Mouse (Mus musculus) heart, embryonic 12.5 days (tissue): Measurements from ENCODE around the gene Hdac9. TPM values are rescaled to one million over a fixed set of nuclear protein-coding genes. Genes with fewer than 3 reads are reported as not detected.

Source experiments
- ATAC-seq: fragments of 200-750 bp; cut with Nextera tagmentation; 2 replicates; pipeline ENCODE4 v1.8.0; 2017; ENCODE audit warnings: moderate TSS enrichment, moderate library complexity; ENCODE audit not compliant: insufficient number of reproducible peaks, low FRiP score
- H3K27ac ChIP-seq: fragments of 300-500 bp; sonication (generic); 2 replicates; pipeline ENCODE4 v1.5.1; 2016; ENCODE audit warnings: mild to moderate bottlenecking, moderate library complexity; ENCODE audit not compliant: poor library complexity, severe bottlenecking
- H3K27me3 ChIP-seq: fragments of 300-500 bp; sonication (generic); replicated peaks from 2 replicates; pipeline ENCODE4 v1.6.1; 2016; ENCODE audit warnings: mild to moderate bottlenecking, moderate library complexity
- H3K36me3 ChIP-seq: fragments of 300-500 bp; sonication (generic); 2 replicates; pipeline ENCODE4 v1.6.1; 2016; ENCODE audit warnings: mild to moderate bottlenecking, moderate library complexity
- H3K4me1 ChIP-seq: fragments of 300-500 bp; sonication (generic); replicated peaks from 2 replicates; pipeline ENCODE4 v1.6.1; 2016; ENCODE audit warnings: mild to moderate bottlenecking
- H3K4me2 ChIP-seq: fragments of 300-500 bp; sonication (generic); 2 replicates; pipeline ENCODE4 v1.6.1; 2016; ENCODE audit warnings: mild to moderate bottlenecking, moderate library complexity
- H3K4me3 ChIP-seq: fragments of 300-500 bp; sonication (generic); 2 replicates; pipeline ENCODE4 v1.5.1; 2016; ENCODE audit warnings: mild to moderate bottlenecking
- H3K9ac ChIP-seq: fragments of 300-500 bp; sonication (generic); 2 replicates; pipeline ENCODE4 v1.6.1; 2016; ENCODE audit warnings: mild to moderate bottlenecking, moderate library complexity
- H3K9me3 ChIP-seq: fragments of 300-500 bp; sonication (generic); replicated peaks from 2 replicates; pipeline ENCODE4 v1.6.1; 2016; ENCODE audit warnings: mild to moderate bottlenecking, moderate library complexity
- WGBS: fragments of 180-500 bp; shearing (Covaris S2); methylation state at CpG from one replicate; pipeline ENCODE4 v1.1.7; 2016; 5-methylcytosine and 5-hydroxymethylcytosine counted together
- polyA plus RNA-seq: library from polyadenylated mRNA; unstranded; fragments of >200 nt; fragmentation: Nextera tagmentation; extraction: Ambion mirVana; gene quantifications from 2 replicates; pipeline ENCODE4 v1.2.1, GENCODE M21; 2016

Hdac9 gene
- polyA plus RNA-seq, 1 experiment from 2014 or later, result 28.9 TPM

DNA sequence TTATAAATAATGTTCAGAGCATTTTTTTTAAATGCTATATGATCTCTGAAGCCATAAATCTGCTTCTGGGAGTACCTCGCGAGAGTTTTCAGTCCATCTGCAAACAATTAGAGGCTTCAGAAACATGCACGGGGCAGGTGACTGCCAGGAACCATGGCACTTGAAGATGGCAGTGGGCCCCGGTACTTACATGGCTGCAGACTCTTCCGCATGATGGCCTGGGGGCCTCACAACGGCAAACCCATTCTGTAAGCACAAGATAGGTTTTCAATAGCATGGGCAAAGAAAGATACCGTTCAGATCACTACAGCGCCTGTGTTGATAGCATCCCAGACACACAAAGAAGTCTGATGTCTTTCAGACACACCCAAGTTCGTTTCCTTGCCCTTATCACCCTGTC, 695.9 kb downstream of the Hdac9 start:
- no peak for ATAC-seq
- Histone ChIP-seq H3K9me3 (no peaks in the 10 kb centered on the region), H3K4me2 (no peak overlapping the region), H3K9ac (no peak overlapping the region), H3K4me3 (no peak overlapping the region), H3K4me1 (no peaks in the 10 kb centered on the region), H3K27ac (no peak overlapping the region), H3K27me3 (no peaks in the 10 kb centered on the region), H3K36me3 (no peaks in the 10 kb centered on the region)
- 59% methylated on average over 9 of the region's 9 CpGs for WGBS

DNA sequence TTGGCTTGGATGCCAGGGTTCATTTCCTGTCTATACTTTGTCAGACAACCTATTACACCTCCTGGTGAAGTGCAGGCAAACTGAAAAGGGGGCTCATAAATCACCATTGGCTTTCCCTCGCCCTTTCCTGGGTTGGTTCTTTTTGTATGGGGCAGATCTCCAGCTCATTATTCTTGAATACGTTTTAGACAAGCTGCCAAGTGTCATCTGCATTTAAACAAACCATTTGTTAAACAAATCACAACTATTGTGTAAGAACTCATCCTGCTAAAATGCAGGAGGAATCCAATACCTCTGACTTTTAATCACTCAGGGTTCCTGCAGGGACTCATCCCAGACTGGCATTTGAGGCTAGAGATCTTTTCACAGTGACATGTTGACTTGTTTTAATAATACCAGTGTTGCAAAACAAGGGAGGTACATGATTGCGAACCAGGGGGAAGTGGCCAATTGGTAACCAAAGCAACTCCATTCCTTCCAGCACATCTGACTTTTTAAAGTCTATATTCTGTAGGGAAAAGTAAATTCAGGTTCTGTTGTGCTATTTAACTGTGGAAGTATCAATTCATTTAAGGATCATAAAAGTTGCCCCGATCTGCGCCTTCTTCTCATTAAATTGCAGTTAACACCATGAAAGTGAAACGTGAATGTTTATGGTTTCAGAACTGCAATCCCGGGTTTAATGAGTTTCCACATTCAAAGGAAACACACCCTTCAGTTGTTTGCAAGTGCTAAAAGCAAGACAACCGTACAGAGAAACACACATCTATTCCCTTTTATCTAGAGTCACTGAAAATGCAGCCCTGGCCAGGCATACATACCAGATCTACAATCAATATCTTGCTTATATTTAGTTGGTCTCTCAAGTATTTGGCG, 696.6 kb downstream of the Hdac9 start:
- ATAC-seq, result no peak
- H3K9ac ChIP-seq, result no peak overlapping the region
- H3K27ac ChIP-seq, result no peak overlapping the region
- no peaks in the 10 kb centered on the region for H3K27me3 ChIP-seq
- no peaks in the 10 kb centered on the region for H3K9me3 ChIP-seq
- H3K36me3 ChIP-seq, result no peaks in the 10 kb centered on the region
- 65% methylated on average over 9 of the region's 9 CpGs for WGBS
- no peak overlapping the region for H3K4me2 ChIP-seq
- H3K4me3 ChIP-seq, result no peak overlapping the region
- no peaks in the 10 kb centered on the region for H3K4me1 ChIP-seq

DNA sequence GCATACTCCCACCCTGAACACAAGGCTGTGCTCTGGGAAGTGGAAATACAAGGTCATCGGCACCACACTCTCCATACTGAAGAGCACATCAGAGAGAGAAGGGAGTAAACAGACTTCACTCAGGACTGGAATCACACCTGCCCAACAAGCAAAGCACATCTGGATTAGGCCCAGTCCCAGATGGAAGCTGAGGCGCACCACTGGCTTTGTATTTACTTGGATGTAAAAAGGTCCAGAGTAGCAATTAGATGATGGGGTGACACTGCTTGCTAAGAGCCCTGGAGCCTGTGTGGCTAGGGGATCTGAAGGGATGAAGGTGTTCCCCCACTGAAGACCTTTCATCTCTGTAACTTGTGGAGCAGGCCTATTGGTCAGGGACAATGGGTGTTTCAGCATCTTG, 698.3 kb downstream of the Hdac9 start:
- Histone ChIP-seq H3K4me3 (no peak overlapping the region), H3K4me1 (no peaks in the 10 kb centered on the region), H3K27ac (no peak overlapping the region), H3K9me3 (no peaks in the 10 kb centered on the region), H3K27me3 (no peaks in the 10 kb centered on the region), H3K4me2 (no peak overlapping the region), H3K9ac (no peak overlapping the region), H3K36me3 (no peaks in the 10 kb centered on the region)
- ATAC-seq, result no peak
- 81% methylated on average over 2 of the region's 2 CpGs for WGBS

DNA sequence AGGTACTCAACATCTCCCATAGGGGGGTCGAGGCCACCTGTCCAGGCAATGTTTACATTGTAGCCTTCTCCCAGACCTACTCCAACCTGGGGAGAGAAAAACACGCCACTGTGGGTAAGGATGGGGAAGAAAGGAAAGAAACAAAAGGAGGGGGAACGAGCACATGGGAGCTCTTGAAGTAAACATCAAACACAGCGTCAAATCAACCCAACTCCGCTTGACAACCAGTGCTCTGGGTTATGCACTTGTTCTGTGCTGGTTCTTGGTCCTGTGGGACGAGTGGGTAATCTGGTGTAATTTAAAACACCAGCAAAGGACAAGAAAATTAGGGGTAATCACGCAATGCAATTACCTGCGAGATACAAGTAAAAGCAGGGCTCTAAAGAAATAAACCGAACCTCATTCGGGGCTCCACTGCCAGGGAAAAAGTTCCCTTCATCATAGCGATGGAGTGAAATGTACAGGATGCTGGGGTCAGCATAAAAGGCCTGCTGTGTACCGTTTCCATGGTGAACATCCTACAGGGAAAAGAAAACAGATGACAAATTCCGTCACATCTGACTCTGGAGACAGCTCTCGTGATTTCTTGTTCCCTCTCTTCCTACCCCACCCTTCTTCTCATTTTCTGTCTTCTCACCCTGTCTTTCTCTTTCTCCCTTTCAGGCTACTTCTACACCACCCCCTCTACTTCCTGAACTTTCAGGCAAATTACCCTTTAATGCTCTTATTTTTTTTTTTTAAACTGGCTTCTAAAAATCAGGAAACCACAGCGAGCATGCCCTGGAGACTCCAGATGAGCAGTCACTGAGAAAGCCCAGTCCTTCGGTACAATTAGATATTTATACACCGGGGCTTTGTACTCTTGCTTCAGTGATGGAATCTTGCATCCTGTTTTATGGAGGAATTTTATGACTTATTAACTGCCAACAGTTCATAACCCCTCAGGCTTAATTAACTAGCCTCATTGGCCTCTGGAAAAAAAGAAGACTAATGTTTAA, 701.6 kb downstream of the Hdac9 start:
- H3K9me3 ChIP-seq, result no peaks in the 10 kb centered on the region
- no peak overlapping the region for H3K4me2 ChIP-seq
- 62% methylated on average over 17 of the region's 17 CpGs for WGBS
- no peaks in the 10 kb centered on the region for H3K36me3 ChIP-seq
- H3K27me3 ChIP-seq, result no peaks in the 10 kb centered on the region
- no peak overlapping the region for H3K9ac ChIP-seq
- ATAC-seq, result no peak
- H3K27ac ChIP-seq, result no peak overlapping the region
- no peaks in the 10 kb centered on the region for H3K4me1 ChIP-seq
- H3K4me3 ChIP-seq, result no peak overlapping the region

DNA sequence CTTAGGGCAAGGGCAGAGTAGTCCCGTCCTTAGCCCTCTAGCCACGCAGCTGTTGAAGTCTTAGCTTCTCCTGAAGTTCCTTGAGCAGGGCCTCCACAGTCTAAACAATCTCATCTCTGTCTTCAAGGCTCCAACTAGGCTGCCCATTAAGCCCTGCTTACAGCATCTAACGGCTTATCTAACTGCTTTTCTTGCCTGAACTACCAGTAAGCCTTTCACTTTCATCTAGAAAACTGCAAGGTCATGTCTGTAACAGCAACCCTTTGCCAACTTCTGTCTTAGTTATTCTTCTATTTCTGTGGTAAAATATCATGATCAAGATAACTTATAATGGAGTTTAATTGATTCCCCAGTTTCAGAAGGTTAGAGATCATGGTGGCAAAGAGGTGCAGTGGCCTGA, 704.7 kb downstream of the Hdac9 start:
- ATAC-seq, result no peak
- no peak overlapping the region for H3K4me2 ChIP-seq
- WGBS, result 60% methylated on average over 3 of the region's 3 CpGs
- no peaks in the 10 kb centered on the region for H3K9me3 ChIP-seq
- no peaks in the 10 kb centered on the region for H3K27me3 ChIP-seq
- no peaks in the 10 kb centered on the region for H3K36me3 ChIP-seq
- H3K4me1 ChIP-seq, result no peaks in the 10 kb centered on the region
- H3K4me3 ChIP-seq, result no peak overlapping the region
- no peak overlapping the region for H3K27ac ChIP-seq
- H3K9ac ChIP-seq, result no peak overlapping the region

DNA sequence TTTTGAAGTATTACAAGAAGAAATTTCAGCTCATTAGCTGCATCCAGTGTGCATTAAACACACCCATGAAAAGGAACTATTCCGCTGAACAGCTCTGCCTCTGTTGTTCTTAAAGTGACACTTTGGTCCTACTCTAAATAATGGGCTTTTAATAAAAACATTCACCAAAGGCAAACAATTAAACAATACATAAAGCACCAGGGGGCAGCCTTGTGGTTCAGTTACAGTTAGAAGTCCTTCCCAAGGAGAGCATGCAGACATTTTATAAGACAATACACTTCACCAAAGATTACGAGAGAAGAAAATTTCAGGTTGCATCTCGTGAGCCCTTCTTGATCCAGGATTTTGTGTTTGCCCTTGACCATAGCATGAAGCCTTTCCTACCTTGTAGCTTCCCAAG, 715.4 kb downstream of the Hdac9 start:
- 82% methylated on average over 3 of the region's 3 CpGs for WGBS
- no peak overlapping the region for H3K27ac ChIP-seq
- ATAC-seq, result no peak

DNA sequence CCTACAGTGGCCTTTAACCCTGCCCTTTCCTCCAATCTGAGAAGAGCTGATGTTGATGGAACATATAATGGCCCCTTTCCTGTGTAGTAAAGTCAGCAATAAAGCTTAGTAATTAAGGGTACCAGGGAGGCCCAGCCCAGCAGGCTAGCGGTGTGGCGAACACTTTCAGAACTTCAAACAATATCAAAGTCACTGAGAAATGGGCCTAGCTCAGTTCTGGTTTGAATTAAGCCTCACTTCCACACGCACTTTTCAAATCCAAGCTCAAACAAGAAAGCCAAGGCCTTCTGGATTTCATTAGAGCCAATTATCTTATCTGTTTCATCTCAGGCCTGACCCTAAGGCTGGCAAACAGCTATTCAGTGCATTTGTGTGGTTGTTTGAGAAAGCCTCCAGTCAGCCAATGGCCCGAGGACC, 716.9 kb downstream of the Hdac9 start:
- WGBS, result 54% methylated on average over 4 of the region's 4 CpGs

More for the DNA sequence above, 715.4 kb downstream of the Hdac9 start:
- Histone ChIP-seq H3K36me3 (no peaks in the 10 kb centered on the region), H3K4me1 (0 out of 2 replicates have a peak, but pooled peaks cover 3% of the 10 kb centered on the region), H3K4me2 (no peak overlapping the region), H3K9ac (no peak overlapping the region), H3K4me3 (no peak overlapping the region), H3K9me3 (no peaks in the 10 kb centered on the region), H3K27me3 (no peaks in the 10 kb centered on the region)

DNA sequence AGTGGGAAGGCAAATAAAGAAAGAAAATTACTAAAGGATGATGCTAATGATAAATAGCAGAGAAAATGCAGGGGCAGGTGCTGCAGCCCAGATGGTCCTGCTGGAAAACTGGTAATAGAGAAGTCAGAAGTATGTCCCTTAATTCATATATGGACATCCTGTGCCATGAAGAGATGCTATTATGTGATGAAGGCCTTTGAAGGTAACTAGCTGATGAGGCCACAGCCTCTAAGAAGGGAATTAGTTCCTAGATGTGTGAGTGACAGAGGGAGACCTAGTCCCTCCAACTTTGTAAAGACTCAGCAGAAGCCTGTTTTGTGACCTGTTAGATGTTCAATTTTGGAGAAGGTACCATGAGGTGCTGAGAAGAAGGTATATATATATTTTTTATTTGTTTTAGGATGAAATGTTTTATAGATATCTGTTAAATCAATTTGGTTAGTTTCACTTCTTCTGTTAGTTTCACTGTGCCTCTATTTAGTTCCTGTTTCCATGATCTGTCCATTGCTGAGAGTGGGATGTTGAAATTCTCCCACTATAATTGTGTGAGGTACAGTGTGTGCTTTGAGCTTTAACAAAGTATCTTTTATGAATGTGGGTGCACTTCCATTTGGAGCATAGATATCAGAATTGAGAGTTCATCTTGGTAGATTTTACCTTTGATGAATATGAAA, 721.6 kb downstream of the Hdac9 start:
- H3K9me3 ChIP-seq, result no peaks in the 10 kb centered on the region
- no peak overlapping the region for H3K4me2 ChIP-seq
- no peak overlapping the region for H3K4me3 ChIP-seq
- 0 out of 2 replicates have a peak, but pooled peaks cover 3% of the 10 kb centered on the region for H3K4me1 ChIP-seq
- H3K27ac ChIP-seq, result no peak overlapping the region
- no peaks in the 10 kb centered on the region for H3K36me3 ChIP-seq
- no peak for ATAC-seq
- H3K27me3 ChIP-seq, result no peaks in the 10 kb centered on the region
- no peak overlapping the region for H3K9ac ChIP-seq

More for the DNA sequence above, 716.9 kb downstream of the Hdac9 start:
- H3K4me2 ChIP-seq, result no peak overlapping the region
- no peak overlapping the region for H3K27ac ChIP-seq
- no peak for ATAC-seq
- H3K9ac ChIP-seq, result no peak overlapping the region
- H3K27me3 ChIP-seq, result no peaks in the 10 kb centered on the region
- H3K36me3 ChIP-seq, result no peaks in the 10 kb centered on the region
- 0 out of 2 replicates have a peak, but pooled peaks cover 3% of the 10 kb centered on the region for H3K4me1 ChIP-seq
- no peaks in the 10 kb centered on the region for H3K9me3 ChIP-seq
- no peak overlapping the region for H3K4me3 ChIP-seq

DNA sequence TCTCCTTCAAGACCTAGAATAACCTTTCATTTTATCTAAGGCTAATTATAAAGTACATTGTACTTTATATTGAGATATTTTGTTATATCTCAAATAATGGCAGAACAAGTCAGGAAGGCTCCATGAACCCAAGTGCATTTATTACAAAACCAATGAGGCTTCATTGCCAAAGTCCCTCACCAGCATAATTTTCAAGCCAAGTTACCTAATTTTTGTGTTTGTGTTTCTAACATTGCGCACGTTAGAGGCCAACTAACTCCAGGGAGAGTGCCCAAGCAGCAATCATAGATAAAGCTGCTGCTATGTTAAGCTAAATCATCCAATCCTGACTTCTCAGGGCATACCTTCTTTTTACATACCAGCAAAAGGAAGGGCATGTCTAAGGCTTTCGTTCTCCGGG, 722.8 kb downstream of the Hdac9 start:
- no peaks in the 10 kb centered on the region for H3K36me3 ChIP-seq
- no peaks in the 10 kb centered on the region for H3K27me3 ChIP-seq
- H3K4me2 ChIP-seq, result no peak overlapping the region
- no peaks in the 10 kb centered on the region for H3K9me3 ChIP-seq
- H3K4me1 ChIP-seq, result no peaks in the 10 kb centered on the region
- H3K4me3 ChIP-seq, result no peak overlapping the region
- no peak for ATAC-seq
- no peak overlapping the region for H3K9ac ChIP-seq
- 84% methylated on average over 4 of the region's 4 CpGs for WGBS
- H3K27ac ChIP-seq, result no peak overlapping the region

DNA sequence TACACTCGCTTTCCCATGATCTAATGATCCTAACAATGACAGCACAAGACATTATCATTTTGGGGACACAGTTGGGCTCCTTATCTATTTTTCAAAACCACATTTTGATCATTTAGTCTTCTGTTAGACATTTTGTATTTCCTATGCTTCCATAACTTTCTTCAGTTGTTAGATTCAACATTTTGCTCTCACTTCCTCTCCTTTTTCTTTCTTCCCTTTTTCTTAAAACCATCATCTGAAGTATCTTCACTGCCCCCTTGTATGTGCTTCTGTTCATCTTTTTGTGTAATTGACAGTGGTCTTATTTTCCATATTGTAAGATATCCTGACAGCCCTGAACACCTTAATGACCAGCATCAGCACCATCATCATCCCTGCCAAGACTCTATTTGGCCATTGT, 725.6 kb downstream of the Hdac9 start:
- Histone ChIP-seq H3K36me3 (no peaks in the 10 kb centered on the region), H3K9ac (no peak overlapping the region), H3K27me3 (no peaks in the 10 kb centered on the region), H3K27ac (no peak overlapping the region), H3K4me1 (no peaks in the 10 kb centered on the region), H3K9me3 (no peaks in the 10 kb centered on the region), H3K4me3 (no peak overlapping the region), H3K4me2 (no peak overlapping the region)
- no peak for ATAC-seq
- WGBS, result 68% methylated on average over 1 of the region's 1 CpGs

DNA sequence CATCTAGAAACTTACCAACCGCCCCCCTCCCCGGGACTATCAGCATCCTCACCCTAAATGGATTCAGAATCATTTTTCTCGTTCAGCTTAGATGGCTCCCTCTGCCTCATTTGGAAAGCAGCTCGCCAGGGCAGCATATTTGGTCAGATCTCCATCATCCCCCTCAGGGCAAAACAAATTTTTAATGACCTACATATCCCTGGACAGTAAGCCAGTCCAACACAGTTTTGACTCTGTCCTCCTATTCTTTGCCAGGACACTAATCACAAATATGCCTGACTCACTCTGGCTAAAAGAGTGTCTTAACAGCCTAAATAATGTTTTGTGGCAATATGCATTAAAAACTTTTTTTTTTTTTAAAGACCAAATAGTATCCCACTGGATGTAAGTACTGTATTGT, 738.0 kb downstream of the Hdac9 start:
- H3K9ac ChIP-seq, result no peak overlapping the region
- H3K4me3 ChIP-seq, result no peak overlapping the region
- H3K27me3 ChIP-seq, result no peaks in the 10 kb centered on the region
- no peak for ATAC-seq
- H3K4me2 ChIP-seq, result no peak overlapping the region
- H3K9me3 ChIP-seq, result no peaks in the 10 kb centered on the region
- 87% methylated on average over 4 of the region's 4 CpGs for WGBS
- H3K4me1 ChIP-seq, result no peaks in the 10 kb centered on the region
- H3K36me3 ChIP-seq, result no peaks in the 10 kb centered on the region
- no peak overlapping the region for H3K27ac ChIP-seq
